Mouse (Mus musculus) 3T3-L1 (cell line): Measurements from ENCODE around the gene Hivep1.

ENCODE experiments used
- DNase-seq: peaks from one replicate; pipeline ENCODE4 v3.0.0-alpha.2; 2015; ENCODE audit warnings: low read depth, low spot score

The Hivep1 gene

GRCm38 (mm10) chr13:42222401-42222800 lies 170.6 kb downstream of the Hivep1 start:
- DNase-seq = no peak

- DNase-seq = no peak
Measured at GRCm38 (mm10) chr13:42228849-42229248, 177.0 kb downstream of the Hivep1 start.

- peak; percentile 48 for DNase-seq
Measured at GRCm38 (mm10) chr13:42233741-42234419, 182.1 kb downstream of the Hivep1 start.

DNA sequence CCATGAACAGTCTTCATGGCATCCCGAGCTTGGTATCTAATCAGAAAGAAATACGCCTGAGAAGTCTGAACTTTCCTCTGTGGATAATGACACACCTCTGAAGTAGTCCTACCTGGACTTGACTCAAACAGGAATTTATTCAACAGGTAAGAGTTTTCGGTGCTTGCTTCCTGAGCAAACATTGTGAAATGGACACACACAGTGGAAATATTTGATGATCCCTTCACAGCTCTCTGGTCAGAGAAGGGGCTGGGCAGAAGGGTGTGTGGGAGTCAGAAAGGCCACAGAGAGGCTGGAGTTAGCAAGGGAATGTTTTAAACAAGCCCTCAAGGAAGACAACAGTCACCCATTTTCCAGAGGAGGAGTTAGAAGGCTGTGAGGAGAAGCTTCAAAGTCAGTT lies 186.7 kb downstream of the Hivep1 start:
- no peak for DNase-seq

- no peak for DNase-seq
Measured at GRCm38 (mm10) chr13:42242131-42242530, 190.3 kb downstream of the Hivep1 start.
